Mouse (Mus musculus) neural tube, embryonic 10.5 days (tissue): ENCODE measurements around the gene Olfr1368.
"Not testable (repeated sequence)": the region's sequence is repeated elsewhere in the genome, so short reads cannot be mapped to it uniquely, and the experiment has no call there.

Experiments used
- DNase-seq: peaks from one replicate; pipeline ENCODE4 v3.0.0-alpha.2; 2017; ENCODE audit warnings: low spot score; ENCODE audit errors: extremely low spot score

Olfr1368 gene

GRCm38 (mm10) chr13:21167910-21168300 is 22.2 kb upstream of the Olfr1368 start:
- no peak for DNase-seq

- peak; percentile 82 for DNase-seq
These were observed 21.6 kb upstream of the Olfr1368 start for GRCm38 (mm10) chr13:21166936-21167909.

- DNase-seq: no peak
These were observed 16.9 kb upstream of the Olfr1368 start for GRCm38 (mm10) chr13:21162591-21162990.

- DNase-seq: no peak
These were observed 15.9 kb upstream of the Olfr1368 start for GRCm38 (mm10) chr13:21161591-21161990.

- peak; percentile 94 for DNase-seq
These were observed 15.3 kb upstream of the Olfr1368 start for GRCm38 (mm10) chr13:21160657-21161590.

GRCm38 (mm10) chr13:21160041-21160511 is 14.4 kb upstream of the Olfr1368 start:
- DNase-seq: peak; percentile 45

GRCm38 (mm10) chr13:21159475-21159819 is 13.8 kb upstream of the Olfr1368 start:
- peak; percentile 57 for DNase-seq

GRCm38 (mm10) chr13:21158785-21159474 is 13.3 kb upstream of the Olfr1368 start:
- peak; percentile 88 for DNase-seq

GRCm38 (mm10) chr13:21158071-21158470 is 12.4 kb upstream of the Olfr1368 start:
- DNase-seq: no peak

- DNase-seq: no peak
These were observed 10.2 kb upstream of the Olfr1368 start for GRCm38 (mm10) chr13:21155888-21156287.

- DNase-seq: no peak
These were observed 3.2 kb downstream of the Olfr1368 start for GRCm38 (mm10) chr13:21142421-21142820.

- DNase-seq: not testable (repeated sequence)
These were observed 16.3 kb downstream of the Olfr1368 start, which contains the start of gene Olfr263 for GRCm38 (mm10) chr13:21129339-21129738. Olfr263 (plus strand) TSS chr13:21129639.

- no peak for DNase-seq
These were observed 31.5 kb downstream of the Olfr1368 start for GRCm38 (mm10) chr13:21114121-21114520.

- DNase-seq: not testable (repeated sequence)
These were observed 34.5 kb downstream of the Olfr1368 start, which contains the start of gene Olfr1369-ps1 for GRCm38 (mm10) chr13:21111183-21111582. Olfr1369-ps1 (plus strand) TSS chr13:21111483.

GRCm38 (mm10) chr13:21110441-21110840 is 35.2 kb downstream of the Olfr1368 start:
- DNase-seq: no peak

- DNase-seq: no peak
These were observed 35.9 kb downstream of the Olfr1368 start for GRCm38 (mm10) chr13:21109759-21110158.
